Mouse (Mus musculus): ENCODE measurements at regions not wholly inside any gene's neighbourhood (a gene's known extent, or its start where the extent isn't known, plus 50 kb on each side); places are given as distances from the start of the nearest gene placed in this dataset.

DNA sequence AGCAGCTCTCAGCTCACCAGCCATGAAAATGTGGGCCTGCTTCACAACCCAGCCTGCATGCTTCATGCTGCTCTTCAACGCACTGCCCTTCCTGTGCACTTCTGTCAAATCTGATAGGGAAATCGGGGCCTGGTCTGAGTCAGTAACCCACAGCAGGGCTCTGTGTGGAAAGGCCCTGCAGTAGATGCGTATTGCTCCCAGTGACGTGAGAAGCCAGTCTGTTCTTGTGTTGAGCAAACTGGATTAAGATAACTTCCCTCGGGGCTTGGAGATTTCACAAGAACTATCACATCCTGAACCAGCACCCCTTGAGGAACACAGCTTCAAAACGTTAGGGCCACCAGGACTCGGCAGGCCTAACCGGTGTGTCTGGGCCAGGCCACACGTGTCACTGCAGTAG is 106.5 kb upstream of the Klf14 start:
- no peak for DNase-seq (ENCODE audit: low spot score)

DNA sequence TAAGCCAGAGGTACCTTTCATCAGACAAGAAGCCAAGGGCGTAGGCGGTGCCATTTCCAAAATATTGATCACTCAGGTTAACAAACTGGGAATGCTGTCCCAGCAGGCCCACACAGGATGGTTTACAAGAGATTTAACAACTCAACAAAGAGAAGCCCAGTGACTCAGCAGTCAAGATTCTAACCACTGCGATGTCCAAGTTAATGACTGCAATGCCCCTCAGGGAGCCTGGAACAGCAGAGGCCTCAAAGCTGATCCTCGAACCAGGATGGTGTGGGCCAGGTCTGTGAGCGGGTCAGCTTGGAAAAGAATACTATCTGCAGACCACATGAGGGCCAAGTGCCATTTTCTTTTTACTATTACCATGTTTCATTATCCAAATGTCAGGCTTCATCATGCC is 108.0 kb upstream of the Klf14 start:
- DNase-seq (ENCODE audit: low spot score) = no peak

DNA sequence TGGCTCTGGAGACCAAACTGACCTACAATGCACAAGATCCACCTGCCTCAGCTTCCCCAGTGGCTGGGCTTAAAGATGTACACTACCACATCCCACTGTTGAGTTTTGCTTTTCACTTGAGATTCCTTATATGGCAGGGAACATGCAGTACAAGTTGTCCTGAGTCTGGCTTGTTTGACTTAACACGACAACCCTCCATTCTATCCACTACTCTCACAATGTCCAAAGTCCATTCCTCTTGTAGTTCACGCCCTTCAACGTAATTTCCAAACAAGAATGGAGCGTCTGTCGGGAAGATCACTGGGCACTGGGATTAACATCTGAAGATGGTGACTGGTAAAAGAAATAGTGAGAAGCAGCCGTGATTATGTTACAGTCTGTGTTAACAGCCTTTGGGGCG is 108.6 kb upstream of the Klf14 start:
- DNase-seq (ENCODE audit: low spot score) = no peak

DNA sequence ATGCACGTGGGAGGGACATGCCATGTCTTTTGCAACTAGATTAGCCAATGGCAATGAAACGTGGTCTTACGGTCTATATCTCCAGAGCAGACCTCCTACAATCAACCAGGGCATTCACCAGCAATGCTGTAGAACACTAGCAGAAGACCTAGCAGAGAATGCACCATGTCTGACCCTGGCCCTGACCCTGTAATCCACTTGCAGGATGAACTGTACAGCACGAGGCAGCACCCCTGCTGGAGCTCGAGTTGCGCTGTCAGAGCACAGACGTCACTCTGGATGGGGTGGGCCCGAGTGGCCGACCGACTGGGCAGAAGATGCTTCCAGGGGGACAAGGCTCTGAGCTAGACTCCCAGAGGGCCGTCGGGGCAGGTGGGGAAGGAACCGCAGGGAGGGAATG is 110.4 kb upstream of the Klf14 start:
- DNase-seq (ENCODE audit: low spot score) = no peak

DNA sequence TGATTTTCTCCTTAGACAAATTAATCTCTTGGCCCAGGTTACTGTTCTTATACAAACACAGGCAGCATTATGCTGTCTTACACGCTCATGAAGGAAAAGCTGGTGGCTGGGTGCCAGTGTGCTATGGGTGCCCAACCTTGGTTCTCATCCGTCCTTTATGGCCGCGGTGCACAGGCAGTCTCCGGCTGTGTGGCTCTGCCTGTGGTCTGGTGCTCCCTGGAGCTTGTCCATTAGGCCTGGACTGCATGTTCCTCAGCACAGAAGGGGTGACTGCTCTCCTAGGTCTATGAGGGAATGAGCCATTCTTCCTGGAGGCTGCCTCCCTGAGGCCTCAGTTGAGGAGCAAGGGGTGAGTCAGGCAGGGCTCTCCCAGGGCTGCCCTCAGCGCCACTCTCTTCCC is 111.7 kb upstream of the Klf14 start:
- no peak for DNase-seq (ENCODE audit: low spot score)

DNA sequence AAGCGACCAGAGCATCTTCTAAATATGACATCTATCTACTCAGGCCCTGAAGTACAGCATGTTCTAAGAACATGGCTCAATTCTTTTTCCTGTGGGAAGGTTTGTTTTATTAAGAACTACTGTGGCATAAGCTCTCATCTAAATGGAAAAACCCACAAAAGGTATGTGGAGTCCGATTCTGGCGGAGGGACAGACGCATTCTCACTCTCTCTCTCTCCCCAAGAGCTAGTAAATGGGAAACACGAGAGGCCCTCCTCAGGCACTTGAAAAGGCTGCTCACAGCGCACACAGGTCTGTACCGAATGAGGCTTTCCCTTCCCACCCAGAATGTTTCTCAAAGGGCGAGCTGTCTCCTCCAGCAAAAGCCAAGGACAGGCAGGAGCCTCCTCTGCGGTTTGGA is 112.1 kb upstream of the Klf14 start:
- no peak for DNase-seq (ENCODE audit: low spot score)

DNA sequence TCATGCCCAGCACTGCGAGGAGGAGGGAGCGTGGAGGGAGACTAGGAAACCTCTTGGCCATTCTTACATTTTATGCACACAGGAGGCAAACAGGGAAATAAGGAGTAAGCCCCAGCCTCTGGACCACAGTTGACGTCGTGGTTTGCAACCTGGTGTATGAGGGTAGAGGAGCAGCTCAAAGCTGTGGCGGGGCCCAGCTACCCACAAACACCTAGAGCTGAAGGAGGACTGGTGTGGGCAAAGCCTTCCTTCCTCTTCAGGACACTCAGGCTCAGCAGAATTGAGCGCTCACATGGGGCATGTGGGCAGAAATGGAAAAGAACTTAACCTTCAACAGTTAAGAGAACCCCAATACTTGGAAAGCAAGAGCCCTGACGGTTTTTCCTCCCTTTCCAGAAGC is 113.2 kb upstream of the Klf14 start:
- DNase-seq (ENCODE audit: low spot score) = no peak

DNA sequence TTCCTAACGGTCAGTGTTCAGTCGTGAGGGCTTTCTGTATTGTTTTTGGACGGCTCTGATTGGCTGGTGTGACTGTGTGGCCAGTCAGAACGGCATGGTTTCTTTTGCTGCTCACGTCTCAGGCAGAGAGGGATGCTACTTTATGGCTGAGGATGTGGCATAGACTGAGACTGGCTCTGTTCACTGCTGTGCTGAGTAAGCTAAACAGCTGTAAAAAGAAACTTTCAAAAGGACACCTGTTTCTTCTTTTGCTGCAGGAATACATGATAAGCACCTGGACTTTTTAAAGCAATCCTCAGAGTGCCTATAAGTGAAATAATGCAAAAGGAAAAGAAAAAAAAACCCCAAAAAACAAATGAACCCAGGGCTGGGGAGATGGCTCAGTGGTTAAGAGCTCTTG is 113.7 kb upstream of the Klf14 start:
- no peak for DNase-seq (ENCODE audit: low spot score)

DNA sequence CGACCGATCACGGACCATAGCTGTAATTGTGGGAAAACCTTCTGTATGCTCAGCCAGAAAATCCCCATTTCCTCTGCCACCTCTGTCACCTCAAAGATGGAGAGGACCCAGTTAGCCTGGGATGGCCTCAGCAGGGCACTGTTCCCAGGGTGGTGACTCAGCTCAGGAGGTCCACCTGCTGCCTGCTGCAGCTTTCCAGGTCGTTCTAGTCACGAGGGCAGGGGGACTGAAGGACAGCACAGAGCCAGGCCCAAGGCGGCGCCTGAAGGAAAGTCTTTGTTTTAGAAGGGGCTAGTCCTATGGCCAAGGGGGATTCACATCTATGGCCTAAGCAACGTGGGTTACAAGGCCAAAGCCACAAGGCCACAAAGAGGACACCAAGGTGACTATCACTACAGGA is 114.5 kb upstream of the Klf14 start:
- no peak for DNase-seq (ENCODE audit: low spot score)

DNA sequence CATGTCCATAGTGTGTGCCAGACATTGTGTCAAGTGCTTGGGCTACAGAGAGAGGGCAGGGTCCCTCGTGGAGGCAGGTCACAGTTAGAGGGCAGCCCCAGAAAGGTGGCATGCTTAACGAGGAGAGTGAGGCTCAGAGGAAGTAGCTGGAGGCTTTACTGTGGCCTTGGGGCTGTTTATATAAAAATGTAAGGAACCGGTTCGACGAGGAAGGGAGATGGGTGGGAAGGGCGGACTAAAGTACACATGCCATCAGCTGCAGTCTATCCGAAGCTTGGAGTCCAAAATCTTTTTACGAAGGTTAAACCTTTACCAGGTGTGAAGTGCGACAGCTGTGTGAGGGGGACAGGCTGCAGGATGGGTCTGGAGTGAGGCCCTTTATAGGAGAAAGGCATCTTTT is 115.5 kb upstream of the Klf14 start:
- DNase-seq (ENCODE audit: low spot score) = no peak

DNA sequence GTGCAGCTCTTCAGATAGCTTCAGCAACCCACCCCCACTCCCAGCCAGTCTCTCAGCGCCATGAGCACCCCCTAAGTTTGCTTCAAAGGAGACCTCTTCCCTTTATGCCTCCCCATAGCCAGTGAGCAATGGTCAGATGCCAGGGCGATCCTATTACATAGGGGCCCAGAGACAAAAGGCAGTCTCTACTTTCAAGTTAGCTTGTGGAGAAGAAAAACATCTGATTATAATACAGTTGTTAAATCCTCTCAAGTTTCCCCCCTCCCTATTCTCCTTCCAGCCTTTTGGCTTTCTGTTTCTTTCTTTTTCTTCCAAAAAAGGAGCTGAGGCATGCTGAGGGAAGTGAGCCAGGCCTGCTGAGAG is 116.3 kb upstream of the Klf14 start:
- no peak for DNase-seq (ENCODE audit: low spot score)

DNA sequence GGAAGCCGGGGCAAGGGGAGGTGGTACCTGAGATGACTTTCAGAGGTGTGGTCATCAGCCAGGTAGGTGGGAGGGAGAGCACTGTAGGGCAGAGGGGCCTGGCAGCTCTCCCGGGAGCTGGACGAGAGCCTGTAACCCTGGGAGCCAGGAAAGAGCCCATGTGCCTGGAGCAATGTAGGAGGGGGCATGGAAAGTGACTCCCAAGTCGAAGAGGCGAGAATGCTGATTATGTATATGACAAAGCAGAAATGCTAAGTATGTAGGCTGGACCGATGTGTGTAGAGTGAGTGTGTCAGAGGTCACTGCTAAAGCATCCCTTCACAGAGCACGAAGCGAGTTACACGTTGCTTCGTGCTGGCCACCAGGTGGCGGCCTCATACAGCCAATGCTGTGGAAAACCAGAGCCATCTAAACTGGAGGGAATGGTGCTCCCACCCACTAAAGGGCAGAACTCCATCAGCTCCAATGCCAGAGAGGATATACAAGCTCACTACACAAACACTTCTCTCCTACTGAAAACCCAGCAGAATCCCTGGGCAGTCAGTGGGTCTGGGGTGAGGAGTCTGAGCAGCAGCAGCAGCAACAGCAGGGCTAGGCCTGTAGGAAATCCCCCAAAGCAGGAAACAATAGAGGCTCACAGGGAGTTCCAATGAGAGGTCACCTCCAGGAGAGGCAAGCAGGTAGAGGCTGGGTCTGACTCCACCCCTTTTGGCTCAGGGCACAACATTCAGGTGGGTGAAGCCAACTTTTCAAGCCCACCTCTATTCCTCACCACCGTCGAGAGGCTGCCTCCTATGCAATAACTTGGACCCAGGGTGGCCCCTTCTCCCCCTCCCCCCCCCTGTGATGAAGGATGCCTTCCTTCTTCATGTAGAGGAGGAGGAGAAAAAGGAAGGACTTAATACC is 116.9 kb upstream of the Klf14 start:
- peak; percentile 82 for DNase-seq (ENCODE audit: low spot score)

DNA sequence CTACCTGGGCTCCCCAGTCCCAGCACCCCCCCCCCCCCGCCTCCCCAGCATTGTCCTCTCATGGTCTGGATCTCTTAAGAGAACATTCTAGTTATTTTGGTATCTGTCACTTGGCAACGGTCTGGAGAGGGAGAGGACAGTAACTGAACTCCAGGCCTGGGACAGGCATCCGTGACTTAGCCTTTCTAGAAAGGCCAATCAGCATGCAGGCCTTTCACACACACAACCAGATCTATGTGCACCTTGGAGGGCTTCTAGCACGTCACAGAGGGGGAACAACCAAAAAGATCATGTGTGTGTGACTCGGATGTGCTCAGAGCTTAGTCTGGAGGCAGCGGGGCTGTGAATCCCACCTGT is 117.6 kb upstream of the Klf14 start:
- DNase-seq (ENCODE audit: low spot score) = no peak

DNA sequence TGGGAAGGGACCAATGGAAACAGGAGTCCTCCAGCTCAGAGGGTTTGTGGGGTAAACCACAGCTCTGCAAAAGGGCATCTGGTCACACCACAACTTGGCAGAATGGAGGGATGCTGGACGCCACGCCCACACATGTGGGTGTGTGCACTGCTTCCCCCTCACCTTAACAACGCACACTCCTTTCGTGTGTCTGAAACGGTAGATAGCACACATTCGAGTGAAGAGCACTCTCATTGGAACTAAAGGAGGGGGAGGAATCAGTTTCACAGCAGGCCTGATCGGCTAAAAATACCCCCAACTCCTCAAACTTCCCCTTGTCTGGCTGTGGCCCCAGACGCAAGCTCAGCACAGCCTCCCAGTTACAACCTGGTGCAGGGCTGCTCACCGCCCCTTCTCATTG is 118.3 kb upstream of the Klf14 start:
- DNase-seq (ENCODE audit: low spot score) = no peak

DNA sequence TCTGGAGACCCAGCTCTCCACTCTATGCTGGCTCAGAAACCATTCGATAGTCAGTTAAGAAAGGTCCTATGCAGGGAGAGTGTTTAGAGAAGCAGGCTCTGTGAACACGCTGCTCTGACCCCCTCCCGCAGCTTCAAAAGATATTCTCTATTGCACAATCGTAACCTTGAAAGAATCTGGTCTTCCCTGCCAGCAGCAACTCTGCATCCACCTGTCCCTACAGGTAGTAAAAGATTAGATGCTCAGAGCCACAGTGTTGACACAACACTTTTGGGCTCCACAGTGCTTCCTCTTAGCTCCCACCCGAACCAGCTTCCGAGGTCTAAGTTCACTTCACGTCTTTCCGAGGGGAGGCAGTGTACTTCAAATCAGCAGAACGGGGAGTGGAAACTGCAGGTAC is 118.9 kb upstream of the Klf14 start:
- DNase-seq (ENCODE audit: low spot score) = no peak

DNA sequence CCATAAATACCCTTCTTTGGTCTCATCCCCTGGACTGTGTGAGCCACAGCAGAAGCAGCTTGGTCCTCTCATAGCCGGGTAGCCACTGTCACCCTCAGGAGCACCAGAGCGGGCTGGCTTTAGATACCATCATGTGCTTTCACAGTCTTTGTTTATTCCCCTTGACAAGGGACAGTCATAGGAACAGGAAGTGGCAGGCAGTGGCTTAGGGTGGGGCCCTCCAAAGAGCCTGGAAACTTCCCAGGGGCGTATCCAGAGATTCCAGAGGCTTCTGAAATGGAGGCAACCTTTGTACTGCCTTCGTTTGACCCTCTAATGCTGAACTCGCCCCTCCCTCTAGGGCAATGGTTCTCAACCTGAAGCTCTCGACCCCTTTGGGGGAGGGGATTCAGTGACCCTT is 119.5 kb upstream of the Klf14 start:
- no peak for DNase-seq (ENCODE audit: low spot score)

DNA sequence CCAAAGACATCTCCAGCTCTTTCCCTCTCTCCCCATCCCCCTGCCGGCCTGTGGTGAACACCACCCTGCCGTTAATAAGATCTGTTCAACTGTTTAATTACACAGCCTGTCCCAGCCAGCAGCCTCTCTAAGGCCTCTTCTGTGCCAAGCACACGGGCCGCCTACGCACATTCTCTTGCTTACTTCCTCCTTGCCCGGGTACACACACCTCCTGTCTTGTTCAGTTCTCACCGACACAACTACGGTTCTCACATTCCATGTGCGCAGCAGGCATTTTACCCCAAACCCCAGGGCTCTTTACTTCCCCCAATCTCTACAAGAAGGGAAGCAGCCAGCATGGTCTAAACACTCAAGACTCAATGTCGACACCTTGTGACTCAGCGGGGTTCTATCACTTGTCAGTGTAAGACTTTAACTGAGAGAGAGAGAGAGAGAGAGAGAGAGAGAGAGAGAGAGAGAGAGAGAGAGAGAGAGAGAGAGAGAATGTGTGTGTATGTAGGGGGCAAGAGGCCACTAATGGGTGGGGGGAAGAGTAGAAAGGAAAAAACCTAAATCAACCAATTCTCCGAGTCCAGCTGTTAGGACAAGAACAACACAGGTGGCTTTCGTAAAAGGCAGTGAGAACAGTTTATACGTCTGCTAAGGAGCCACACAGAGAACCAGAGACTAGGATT is 120.8 kb upstream of the Klf14 start:
- DNase-seq (ENCODE audit: low spot score) = no peak

DNA sequence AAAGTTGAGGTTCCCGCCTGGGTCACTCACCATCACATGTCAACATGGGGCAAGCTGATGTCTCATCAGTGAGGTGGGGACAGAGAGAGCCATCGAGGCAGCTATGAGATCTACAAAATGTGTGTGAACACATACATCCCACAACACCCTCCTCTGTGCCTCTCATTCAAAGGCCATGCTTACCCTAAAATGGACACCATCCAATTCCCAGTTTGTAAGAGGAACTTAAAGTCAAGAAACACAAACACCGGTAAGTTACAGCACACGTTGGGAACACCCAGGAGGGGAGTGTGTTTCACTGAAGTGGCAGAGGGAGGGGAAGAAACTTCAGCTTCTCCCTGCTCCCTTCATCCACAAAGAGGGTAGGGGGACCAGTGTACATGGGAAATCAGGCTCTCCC is 121.4 kb upstream of the Klf14 start:
- DNase-seq (ENCODE audit: low spot score) = no peak

DNA sequence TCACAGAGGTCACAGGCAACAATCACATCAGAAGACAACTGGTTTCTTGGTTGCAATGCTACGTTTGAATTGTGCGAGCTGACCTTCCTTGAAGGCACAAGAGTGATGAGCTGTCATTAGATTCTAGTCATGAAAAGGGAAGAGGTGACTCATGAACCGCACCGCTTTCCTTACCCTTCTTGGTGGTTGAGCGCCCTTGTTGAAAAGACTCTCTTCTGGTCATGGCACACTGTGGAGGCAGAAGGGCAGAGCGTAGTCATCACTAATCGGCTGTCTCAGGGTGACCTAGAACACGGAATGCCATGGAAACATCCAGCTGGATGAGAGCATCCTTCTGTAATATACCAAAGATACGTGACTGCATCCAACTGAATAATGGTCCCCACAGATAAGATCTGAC is 121.8 kb upstream of the Klf14 start:
- no peak for DNase-seq (ENCODE audit: low spot score)

DNA sequence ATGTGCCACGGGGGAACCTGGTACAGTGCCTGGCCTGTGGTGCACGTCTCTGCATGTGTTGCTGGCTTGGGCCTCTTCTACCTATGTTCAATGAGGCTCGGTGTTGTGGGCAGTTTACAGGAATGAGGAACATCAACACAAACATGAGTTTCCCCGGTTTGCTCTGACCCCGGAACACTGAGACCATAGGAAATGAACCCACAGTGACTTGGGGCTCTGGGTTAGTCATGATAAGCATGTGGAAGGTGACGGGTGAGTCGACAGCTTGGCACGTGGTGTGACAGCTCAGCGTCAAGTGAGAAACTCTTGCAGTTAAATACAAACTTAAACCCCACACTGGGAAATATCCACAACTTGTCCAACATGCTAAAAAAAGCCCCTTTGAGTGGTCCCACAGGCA is 122.4 kb upstream of the Klf14 start:
- no peak for DNase-seq (ENCODE audit: low spot score)

DNA sequence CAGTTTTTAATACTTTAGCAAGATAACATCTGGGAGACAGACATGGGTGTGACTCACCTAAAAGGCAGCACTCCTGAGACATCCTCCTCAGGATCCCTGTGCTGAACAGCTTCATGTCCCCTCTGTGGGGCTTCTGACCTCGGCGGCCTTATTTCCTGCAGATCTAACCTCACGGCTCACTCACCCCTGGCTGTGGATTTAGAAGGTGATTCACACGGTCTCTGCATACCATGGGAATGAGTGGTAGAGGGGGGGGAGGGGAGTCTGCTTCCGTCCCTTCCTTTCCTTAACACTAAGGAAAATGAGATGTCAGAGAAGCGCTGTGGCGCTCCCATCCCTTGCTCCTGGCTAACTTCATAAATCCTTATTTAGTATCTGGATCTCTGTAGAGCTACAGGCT is 123.1 kb upstream of the Klf14 start:
- no peak for DNase-seq (ENCODE audit: low spot score)

DNA sequence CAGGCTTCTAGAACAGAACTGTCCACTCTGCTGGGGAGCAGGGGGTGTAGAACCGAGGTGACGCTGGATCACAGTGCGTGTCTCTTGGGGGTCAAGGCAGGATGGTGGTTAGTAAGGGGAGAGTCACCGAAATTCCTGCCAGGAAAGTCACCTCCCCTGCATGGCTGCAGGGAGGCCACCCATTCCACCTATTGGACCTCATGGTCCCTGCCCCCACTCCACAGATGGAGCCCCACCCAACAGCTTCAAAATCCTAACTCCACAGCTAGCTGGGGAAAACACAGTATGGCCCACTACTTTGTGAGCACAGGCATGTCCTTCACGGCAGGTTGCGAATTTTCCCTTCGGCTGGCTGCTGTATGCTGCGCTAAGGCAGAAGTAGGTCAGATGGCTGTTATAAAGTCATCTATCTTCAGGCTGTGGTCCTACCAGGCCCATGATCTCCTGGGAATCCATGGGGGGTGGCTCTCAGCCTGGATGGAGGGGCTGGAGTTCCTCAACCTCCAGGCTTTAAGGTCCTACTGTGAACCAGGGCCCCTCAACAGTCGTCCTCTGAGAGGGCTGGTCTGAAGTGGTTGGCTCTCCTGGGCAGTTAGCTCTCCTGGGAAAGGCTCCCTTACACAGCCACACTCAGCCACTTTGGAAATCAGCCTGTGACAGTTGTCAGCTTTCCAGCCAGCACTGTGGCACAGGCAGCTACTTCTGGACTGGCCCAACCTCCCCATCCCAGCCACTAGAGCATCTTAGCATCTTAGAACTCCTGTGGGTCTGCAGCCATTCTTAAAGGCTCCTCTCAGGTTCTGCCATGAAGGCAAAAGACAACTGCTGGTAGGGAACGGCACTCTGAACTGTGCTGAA is 124.0 kb upstream of the Klf14 start:
- no peak for DNase-seq (ENCODE audit: low spot score)

DNA sequence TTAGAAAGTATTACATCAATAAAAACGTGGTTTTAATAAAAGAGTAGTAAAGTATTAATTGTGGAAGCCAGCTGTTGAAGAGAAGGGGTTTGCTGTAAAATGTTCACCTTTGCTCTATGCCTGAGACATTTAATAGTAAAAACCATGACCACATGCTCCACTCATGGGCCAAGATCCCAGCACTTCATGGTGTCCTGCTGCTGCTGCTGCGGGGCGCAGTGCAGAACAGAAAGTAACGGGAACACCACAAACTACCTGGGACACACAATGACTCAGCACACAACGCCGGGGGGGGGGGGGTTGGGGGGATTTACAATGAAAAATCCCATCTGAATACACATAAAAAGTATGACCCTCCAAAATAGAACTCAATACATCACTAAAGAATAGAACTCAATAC is 124.8 kb upstream of the Klf14 start:
- no peak for DNase-seq (ENCODE audit: low spot score)
